Mouse (Mus musculus): ENCODE data around the gene Ermn. TPM values are rescaled to one million over a fixed set of nuclear protein-coding genes. Genes with fewer than 3 reads are reported as not detected.

The Ermn gene
- polyA plus RNA-seq, 1 experiment from 2014 or later: 0.18 TPM

DNA sequence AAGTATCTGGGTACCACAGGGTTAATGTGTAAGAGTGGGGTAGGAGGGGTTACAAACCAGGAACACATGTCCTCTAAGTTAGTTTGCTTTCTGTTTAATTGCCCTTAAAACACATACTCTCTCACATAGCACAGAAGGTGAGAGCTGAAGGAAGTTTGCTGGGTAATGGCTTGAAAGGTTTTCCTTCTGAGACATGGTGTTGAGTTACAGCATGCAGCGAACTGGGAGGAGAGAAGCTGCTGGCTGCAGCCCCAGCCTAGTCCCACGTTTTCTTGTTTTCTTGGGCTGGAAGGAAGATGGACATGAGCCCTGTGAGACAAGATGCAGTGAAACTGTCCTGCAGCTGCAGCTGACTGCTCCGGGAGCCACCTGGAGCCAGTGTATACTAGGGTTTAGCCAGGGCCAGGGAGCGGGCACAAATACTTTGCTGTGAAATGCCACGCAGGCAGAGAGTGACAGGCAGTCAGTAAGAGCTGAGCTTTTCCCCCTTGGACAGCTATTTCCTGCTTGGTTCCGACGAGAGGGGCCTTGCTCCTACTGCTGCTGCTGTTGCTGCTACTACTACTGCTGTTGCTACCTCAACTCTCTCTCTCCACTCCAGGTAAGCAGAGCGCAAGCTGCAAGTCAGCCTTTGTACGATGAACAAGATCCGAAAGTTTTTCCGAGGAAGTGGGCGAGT lies 54.8 kb downstream of the Ermn start, which contains the start of gene Galnt5:
Gene Galnt5 (plus strand): TSS at position 133 of the 679 bp plus-strand sequence.
- Histone ChIP-seq H3K4me1 (replicated peaks) (no peaks in the 10 kb centered on the region), H3K9me3 (no peaks in the 10 kb centered on the region), H3K27me3 (ENCODE audit: insufficient read depth, poor library complexity, severe bottlenecking) (no peaks in the 10 kb centered on the region), H3K4me3 (peak within 1 kb of the TSS; percentile 24; the same call in 1 of the 2 replicates), H3K36me3 (no peaks in the 10 kb centered on the region), H3K27ac (0 out of 2 replicates have a peak within 1 kb of the TSS, but pooled peaks have one; percentile 23)
- WGBS: 56% methylated on average over 12 of the region's 12 CpGs
- peak; percentile 20 for DNase-seq (ENCODE audit: low spot score)

Other genes with a start within 250 kb of the Ermn start
- gene Galnt5, start 55.0 kb downstream of the Ermn start, polyA plus RNA-seq (2016; fragmentation: Nextera tagmentation; extraction: Ambion mirVana): 0.29 and 0.31 TPM in 2 replicates
- 0.27 and 0.30 TPM in 2 replicates for gene Cytip, start 142.7 kb upstream of the Ermn start, polyA plus RNA-seq (2016; fragmentation: Nextera tagmentation; extraction: Ambion mirVana)